Mouse (Mus musculus) hindbrain, embryonic 11.5 days (tissue): ENCODE measurements around the gene Hsd3b7. TPM values are rescaled to one million over a fixed set of nuclear protein-coding genes. Genes with fewer than 3 reads are reported as not detected.

Experiments
- ATAC-seq: fragments of 200-750 bp; cut with Nextera tagmentation; 2 replicates; pipeline ENCODE4 v1.8.0; 2017; ENCODE audit warnings: mild to moderate bottlenecking, moderate TSS enrichment, moderate library complexity; ENCODE audit not compliant: low FRiP score
- DNase-seq: peaks from one replicate; pipeline ENCODE4 v3.0.0-alpha.2; 2015; ENCODE audit warnings: low spot score
- H3K27ac ChIP-seq: fragments of 300-500 bp; sonication (generic); 2 replicates; pipeline ENCODE4 v1.5.1; 2014; ENCODE audit warnings: mild to moderate bottlenecking, low read depth, low read length
- H3K27me3 ChIP-seq: fragments of 300-500 bp; sonication (generic); 2 replicates; pipeline ENCODE4 v1.6.1; 2014; ENCODE audit warnings: mild to moderate bottlenecking, low read length, moderate library complexity, mixed read lengths; ENCODE audit not compliant: control insufficient read depth, insufficient read depth
- H3K36me3 ChIP-seq: fragments of 300-500 bp; sonication (generic); 2 replicates; pipeline ENCODE4 v1.6.1; 2014; ENCODE audit warnings: mild to moderate bottlenecking, low read length, moderate library complexity, mixed read lengths; ENCODE audit not compliant: control insufficient read depth, insufficient read depth
- H3K4me1 ChIP-seq: fragments of 300-500 bp; sonication (generic); replicated peaks from 2 replicates; pipeline ENCODE4 v1.6.1; 2014; ENCODE audit warnings: low read length, mixed read lengths; ENCODE audit not compliant: control insufficient read depth, insufficient read depth
- H3K4me2 ChIP-seq: fragments of 300-500 bp; sonication (generic); replicated peaks from 2 replicates; pipeline ENCODE4 v1.6.1; 2014; ENCODE audit warnings: mild to moderate bottlenecking, low read depth, low read length
- H3K4me3 ChIP-seq: fragments of 300-500 bp; sonication (generic); 2 replicates; pipeline ENCODE4 v1.5.1; 2014; ENCODE audit warnings: low read depth, low read length
- H3K9ac ChIP-seq: fragments of 300-500 bp; sonication (generic); 2 replicates; pipeline ENCODE4 v1.6.1; 2014; ENCODE audit warnings: low read depth, low read length
- H3K9me3 ChIP-seq: fragments of 300-500 bp; sonication (generic); 2 replicates; pipeline ENCODE4 v1.6.1; 2016; ENCODE audit warnings: low read length; ENCODE audit not compliant: control insufficient read depth
- WGBS: fragments of 180-500 bp; shearing (Covaris S2); extraction: QIAGEN DNeasy Blood & Tissue Kit; methylation state at CpG from one replicate; pipeline ENCODE4 v1.1.7; 2014; 5-methylcytosine and 5-hydroxymethylcytosine counted together
- polyA plus RNA-seq: library from polyadenylated mRNA; unstranded; fragments of >200 nt; fragmentation: Nextera tagmentation; extraction: Ambion mirVana; gene quantifications from 2 replicates; pipeline ENCODE4 v1.2.1, GENCODE M21; 2014

Gene Hsd3b7
- polyA plus RNA-seq, 1 experiment from 2014 or later, result 7.6 TPM

DNA sequence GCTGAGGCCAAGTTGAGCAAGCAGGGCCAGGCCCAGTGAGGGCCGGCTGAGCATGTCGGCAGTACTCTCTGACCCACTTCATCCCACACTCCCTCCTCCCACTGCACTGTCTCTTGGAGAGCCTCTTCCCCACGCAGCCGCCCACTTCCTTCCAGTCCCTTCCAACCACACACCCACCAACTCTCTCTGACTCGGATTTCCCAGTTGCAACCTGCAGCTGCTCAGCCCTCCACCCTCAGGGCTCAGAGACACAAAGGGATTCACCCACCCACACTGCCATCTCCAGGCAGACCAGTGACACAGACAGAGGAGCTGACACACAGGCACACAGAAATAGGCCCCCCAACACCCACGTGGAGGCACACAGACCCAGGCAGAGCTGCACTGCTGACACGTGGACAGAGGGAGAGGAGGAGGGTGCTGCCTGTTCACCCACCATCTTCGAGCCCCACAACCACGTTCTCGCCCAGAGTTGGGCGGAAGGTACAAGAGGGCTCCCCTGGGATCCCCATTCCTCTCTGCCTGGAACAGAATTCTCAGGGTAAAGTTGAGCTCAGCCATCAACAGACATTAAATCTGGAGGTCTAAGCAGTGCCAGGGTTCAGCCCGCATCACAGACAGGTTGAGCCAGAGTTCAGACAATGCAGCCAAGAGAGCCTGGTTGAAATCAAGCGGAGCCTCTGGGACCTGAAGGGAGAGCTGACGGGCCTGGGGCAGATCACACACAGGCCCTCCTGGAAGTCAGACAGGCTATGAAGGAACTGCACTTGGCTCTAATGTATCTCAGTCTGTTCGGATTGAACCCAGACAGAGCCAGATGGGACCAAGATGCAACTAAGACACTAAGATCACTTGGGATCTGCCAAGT, 15.8 kb downstream of the Hsd3b7 start:
- ATAC-seq, result no peak

DNA sequence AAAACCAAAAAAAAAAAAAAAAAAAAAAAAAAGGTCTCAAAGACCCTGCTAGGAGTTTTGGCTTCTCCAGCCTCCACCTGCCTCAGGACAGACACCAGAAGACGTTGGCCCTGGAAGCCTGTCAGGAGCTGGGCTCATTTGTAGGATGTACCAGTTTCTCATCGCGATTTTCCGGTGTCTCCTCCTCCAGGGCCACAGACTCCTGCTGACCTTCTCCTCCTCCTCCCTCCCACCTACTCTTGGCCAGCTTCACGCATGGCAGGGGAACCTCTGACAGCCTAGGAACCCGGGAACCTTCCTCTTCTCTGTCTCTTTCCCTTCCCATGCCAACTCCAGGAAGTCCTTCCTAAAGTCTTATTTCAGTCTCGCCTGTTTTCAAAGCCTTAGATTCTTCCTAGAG, 16.6 kb downstream of the Hsd3b7 start:
- Histone ChIP-seq H3K9me3 (no peaks in the 10 kb centered on the region), H3K27ac (no peak overlapping the region), H3K4me3 (no peak overlapping the region), H3K9ac (no peak overlapping the region), H3K27me3 (no peaks in the 10 kb centered on the region), H3K36me3 (no peaks in the 10 kb centered on the region), H3K4me2 (no peak overlapping the region), H3K4me1 (no peaks in the 10 kb centered on the region)
- no peak for DNase-seq
- no peak for ATAC-seq
- WGBS, result 75% methylated on average over 7 of the region's 7 CpGs

More for the DNA sequence above, 15.8 kb downstream of the Hsd3b7 start:
- no peak for DNase-seq
- H3K4me1 ChIP-seq, result no peaks in the 10 kb centered on the region
- H3K36me3 ChIP-seq, result no peaks in the 10 kb centered on the region
- 0 out of 2 replicates have a peak overlapping the region, but pooled peaks have one; percentile 14 for H3K27ac ChIP-seq
- H3K27me3 ChIP-seq, result no peaks in the 10 kb centered on the region
- H3K4me2 ChIP-seq, result no peak overlapping the region
- no peak overlapping the region for H3K4me3 ChIP-seq
- no peaks in the 10 kb centered on the region for H3K9me3 ChIP-seq
- no peak overlapping the region for H3K9ac ChIP-seq
- 61% methylated on average over 15 of the region's 15 CpGs for WGBS

DNA sequence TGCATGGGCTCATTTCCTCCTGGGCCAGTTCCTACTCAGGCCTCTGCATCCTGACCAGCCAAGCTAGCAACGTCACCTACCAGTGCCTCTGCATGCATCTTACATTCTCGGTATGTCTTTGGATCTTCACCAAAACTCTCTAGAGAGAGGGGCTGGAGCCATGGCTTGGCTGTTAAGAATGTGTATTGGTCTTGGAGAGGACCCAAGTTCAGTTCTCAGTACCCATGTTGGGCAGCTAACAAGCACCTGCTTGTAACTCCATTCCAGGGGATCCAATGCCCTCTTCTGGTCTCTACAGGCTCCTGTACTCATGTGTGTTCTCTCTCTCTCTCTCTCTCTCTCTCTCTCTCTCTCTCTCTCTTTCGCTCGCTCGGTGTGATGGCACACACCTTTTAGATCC, 17.4 kb downstream of the Hsd3b7 start:
- no peak overlapping the region for H3K27ac ChIP-seq
- no peaks in the 10 kb centered on the region for H3K36me3 ChIP-seq
- no peak overlapping the region for H3K9ac ChIP-seq
- no peak overlapping the region for H3K4me3 ChIP-seq
- H3K4me1 ChIP-seq, result no peaks in the 10 kb centered on the region
- no peak overlapping the region for H3K4me2 ChIP-seq
- WGBS, result 93% methylated on average over 5 of the region's 5 CpGs
- no peaks in the 10 kb centered on the region for H3K27me3 ChIP-seq
- ATAC-seq, result no peak
- no peaks in the 10 kb centered on the region for H3K9me3 ChIP-seq
- DNase-seq, result no peak

DNA sequence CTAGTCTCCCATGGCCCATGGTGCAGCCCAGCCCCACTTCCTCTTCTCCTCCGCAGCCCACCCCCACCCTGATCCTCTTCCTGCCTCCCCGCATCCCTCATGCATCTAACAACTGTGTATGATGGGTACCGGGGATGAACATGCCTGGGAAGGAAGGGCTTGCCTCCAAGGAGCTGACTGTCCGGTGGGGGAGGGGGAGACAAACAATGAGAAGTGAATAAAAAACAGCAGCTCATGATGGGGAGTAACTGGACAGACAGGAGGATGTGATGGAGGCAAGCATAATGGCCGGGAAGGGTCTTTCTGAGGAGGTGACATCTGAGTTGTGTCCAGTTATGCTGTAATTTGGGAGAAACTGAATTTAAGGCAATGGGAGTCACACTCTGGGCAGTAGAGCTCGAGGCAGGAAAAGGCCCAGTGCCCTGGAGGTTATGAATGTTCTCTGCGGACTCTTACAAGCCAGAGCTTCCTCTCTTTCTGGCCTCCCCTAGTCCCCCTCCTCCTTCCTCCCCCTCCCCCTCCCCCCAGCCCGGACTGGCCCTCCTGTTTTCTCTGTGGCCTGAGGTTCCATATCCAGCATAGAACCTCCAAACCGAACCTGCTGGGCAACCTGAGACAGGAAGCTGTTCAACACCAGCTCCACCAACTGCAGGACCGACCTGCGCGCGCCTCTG, 20.6 kb downstream of the Hsd3b7 start:
- DNase-seq, result no peak
- H3K9me3 ChIP-seq, result no peaks in the 10 kb centered on the region
- 76% methylated on average over 12 of the region's 13 CpGs for WGBS
- no peaks in the 10 kb centered on the region for H3K27me3 ChIP-seq
- no peak overlapping the region for H3K27ac ChIP-seq
- H3K4me1 ChIP-seq, result no peaks in the 10 kb centered on the region
- no peak overlapping the region for H3K4me3 ChIP-seq
- H3K36me3 ChIP-seq, result no peaks in the 10 kb centered on the region
- no peak for ATAC-seq
- no peak overlapping the region for H3K9ac ChIP-seq
- no peak overlapping the region for H3K4me2 ChIP-seq

DNA sequence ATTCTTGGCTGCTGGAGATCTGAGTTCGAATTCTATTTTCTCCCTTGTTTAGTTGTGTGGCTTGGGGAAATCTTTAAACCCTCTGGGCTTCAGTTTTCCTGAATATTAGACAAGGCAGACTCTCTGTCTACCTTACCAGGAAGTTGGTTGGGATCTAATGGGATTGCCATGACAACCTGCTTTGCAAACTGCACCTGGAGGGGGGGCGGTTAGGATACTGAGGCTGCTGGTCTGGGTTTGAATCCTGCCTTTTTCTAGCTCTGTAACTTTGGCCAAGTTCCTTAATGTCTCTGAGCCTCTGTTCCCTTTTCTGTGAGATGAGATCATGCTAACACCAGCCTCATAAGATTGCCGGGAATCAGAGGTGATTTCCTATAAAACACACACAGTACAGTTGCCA, 22.1 kb downstream of the Hsd3b7 start:
- Histone ChIP-seq H3K36me3 (no peaks in the 10 kb centered on the region), H3K27me3 (no peaks in the 10 kb centered on the region), H3K4me2 (no peak overlapping the region), H3K4me1 (no peaks in the 10 kb centered on the region), H3K9ac (no peak overlapping the region), H3K4me3 (no peak overlapping the region), H3K27ac (no peak overlapping the region), H3K9me3 (no peaks in the 10 kb centered on the region)
- 94% methylated on average over 3 of the region's 3 CpGs for WGBS
- ATAC-seq (no peak), DNase-seq (no peak)

DNA sequence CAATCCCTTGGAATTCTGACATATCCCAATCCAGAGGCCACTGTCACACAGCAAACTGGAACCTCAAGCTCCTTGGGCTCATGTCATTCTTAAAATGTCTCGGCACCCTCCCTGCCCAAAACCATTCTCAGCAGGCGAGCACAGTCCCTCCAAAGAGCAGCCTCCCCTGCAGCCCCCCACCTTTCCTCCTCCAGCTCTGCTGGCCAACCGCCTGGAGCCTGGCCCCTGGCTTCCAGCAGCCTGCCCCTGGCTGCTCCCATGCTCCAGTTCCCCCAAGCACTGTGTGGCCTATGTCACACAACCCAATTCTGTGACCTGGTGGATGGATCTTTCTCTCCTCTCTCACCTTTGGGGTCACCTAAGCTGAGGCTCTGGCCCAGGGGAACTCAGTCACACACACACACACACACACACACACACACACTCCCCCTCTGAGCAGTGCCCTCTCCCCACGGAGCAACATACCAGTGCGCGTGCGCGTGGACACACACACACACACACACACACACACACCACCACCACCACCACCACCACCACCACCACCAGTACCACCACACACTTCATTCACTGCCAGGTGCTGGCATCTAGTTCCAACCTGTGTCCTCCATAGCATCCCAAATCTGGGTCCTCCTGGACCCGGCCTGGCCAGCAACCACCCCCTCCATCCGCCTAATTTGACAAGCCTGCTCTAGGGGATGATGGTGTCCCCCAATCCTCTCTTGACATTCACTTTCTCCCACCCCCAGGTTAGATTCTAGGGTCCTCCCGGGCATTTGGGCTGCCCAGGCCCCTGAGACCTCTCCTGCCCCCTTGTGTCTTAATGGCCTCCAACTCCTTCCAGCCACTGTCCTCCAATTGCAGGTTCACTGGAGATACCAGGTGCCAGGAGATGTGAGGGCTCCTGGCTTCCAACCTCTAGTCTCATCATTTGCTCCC, 23.1 kb downstream of the Hsd3b7 start:
- DNase-seq, result no peak
- H3K4me1 ChIP-seq, result no peaks in the 10 kb centered on the region
- 68% methylated on average over 11 of the region's 11 CpGs for WGBS
- no peaks in the 10 kb centered on the region for H3K36me3 ChIP-seq
- H3K27ac ChIP-seq, result peak overlapping the region; percentile 77; the same call in 1 of the 2 replicates
- H3K9ac ChIP-seq, result peak overlapping the region; percentile 78
- no peaks in the 10 kb centered on the region for H3K9me3 ChIP-seq
- peak overlapping the region; percentile 72 for H3K4me2 ChIP-seq
- H3K4me3 ChIP-seq, result peak overlapping the region; percentile 64
- no peaks in the 10 kb centered on the region for H3K27me3 ChIP-seq
- peak; percentile 53 for ATAC-seq

DNA sequence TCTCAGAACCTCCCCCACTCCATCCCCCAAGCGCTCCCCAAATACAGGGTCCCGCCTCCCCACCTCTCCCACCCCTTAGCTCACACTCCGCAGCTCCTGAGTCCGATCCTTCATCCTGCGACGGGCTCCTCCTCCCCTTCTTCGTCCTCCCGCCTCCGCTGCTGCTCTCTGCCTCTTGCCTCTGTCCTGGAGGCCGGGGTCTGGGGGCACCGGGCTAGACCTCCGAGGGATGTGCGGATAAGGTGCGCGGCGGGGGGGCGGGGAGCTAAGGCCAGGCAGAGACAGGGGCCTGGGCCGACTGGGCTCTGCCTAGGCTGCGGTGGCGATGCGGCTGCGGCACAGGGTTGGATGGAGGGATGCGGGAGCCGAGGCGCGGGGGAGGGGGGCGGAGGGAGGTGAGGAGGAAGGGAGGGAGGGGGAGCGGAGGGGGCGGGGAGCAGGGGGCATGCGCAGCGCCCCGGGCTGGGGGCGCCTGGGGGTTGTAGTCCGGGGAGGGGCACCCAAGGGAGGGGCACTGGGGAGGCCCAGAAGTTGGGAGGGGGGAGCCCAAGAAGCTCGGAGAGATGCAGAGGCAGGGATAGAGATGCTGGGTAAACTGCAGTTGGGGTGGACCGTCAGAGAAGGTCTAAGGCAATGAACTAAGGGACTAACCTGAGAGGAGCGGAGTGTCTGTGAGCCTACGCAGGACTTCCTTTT, 23.9 kb downstream of the Hsd3b7 start, which contains the start of the genes Stx4a and Stx1b:
Gene Stx4a (plus strand): TSS at position 119 of the 696 bp plus-strand sequence.
Gene Stx1b (minus strand): TSS at position 374 of the 696 bp plus-strand sequence.
- no peaks in the 10 kb centered on the region for H3K9me3 ChIP-seq
- H3K27me3 ChIP-seq, result no peaks in the 10 kb centered on the region
- ATAC-seq (peak; percentile 87), DNase-seq (peak; percentile 82)
- peak within 1 kb of the TSS; percentile 64 for H3K4me3 ChIP-seq
- H3K4me1 ChIP-seq, result no peaks in the 10 kb centered on the region
- H3K36me3 ChIP-seq, result no peaks in the 10 kb centered on the region
- peak within 1 kb of the TSS; percentile 78 for H3K9ac ChIP-seq
- H3K4me2 ChIP-seq, result peak within 1 kb of the TSS; percentile 72
- WGBS, result 6% methylated on average over 21 of the region's 38 CpGs
- peak within 1 kb of the TSS; percentile 77 for H3K27ac ChIP-seq

DNA sequence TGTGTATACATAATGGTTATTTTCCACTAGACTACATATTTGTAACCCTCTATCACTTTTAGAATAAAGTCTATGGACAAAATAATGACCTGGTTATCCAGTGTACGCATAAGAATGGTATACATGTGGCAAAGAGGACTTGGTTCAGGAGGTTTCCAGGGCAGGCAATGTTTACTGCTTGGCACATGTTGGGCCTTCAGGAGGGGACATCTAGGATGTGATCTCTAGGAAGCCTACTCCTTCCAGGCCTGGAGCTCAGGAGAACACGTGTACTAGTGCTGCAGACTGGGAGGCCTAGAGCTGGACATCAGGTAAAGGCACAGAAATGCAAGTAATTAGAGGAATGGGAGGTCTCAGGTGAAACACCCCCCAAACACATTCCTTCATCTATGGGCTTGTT, 35.1 kb downstream of the Hsd3b7 start:
- DNase-seq, result no peak

More for the DNA sequence above, 35.1 kb downstream of the Hsd3b7 start:
- H3K4me3 ChIP-seq, result no peak overlapping the region
- no peaks in the 10 kb centered on the region for H3K27me3 ChIP-seq
- 84% methylated on average over 2 of the region's 2 CpGs for WGBS
- H3K4me1 ChIP-seq, result no peaks in the 10 kb centered on the region
- H3K9me3 ChIP-seq, result no peaks in the 10 kb centered on the region
- no peak overlapping the region for H3K4me2 ChIP-seq
- H3K36me3 ChIP-seq, result no peaks in the 10 kb centered on the region
- H3K27ac ChIP-seq, result no peak overlapping the region
- no peak overlapping the region for H3K9ac ChIP-seq
- no peak for ATAC-seq
